Mouse (Mus musculus): ENCODE results near the gene Gpatch2. TPM values are rescaled to one million over a fixed set of nuclear protein-coding genes. Genes with fewer than 3 reads are reported as not detected.

Gpatch2 gene
- polyA plus RNA-seq, 1 experiment from 2014 or later = 30.8 TPM

- Histone ChIP-seq H3K4me3 (ENCODE audit: low read depth, low read length) (no peak overlapping the region), H3K36me3 (ENCODE audit: control insufficient read depth, insufficient read depth, low read length) (no peaks in the 10 kb centered on the region), H3K4me1 (replicated peaks; ENCODE audit: control insufficient read depth, insufficient read depth, low read length) (no peaks in the 10 kb centered on the region), H3K27me3 (ENCODE audit: control insufficient read depth, insufficient read depth, low read length) (no peaks in the 10 kb centered on the region), H3K9ac (ENCODE audit: low read length) (no peak overlapping the region), H3K9me3 (ENCODE audit: control insufficient read depth, low read length) (no peaks in the 10 kb centered on the region), H3K4me2 (ENCODE audit: low read depth, low read length, severe bottlenecking) (no peak overlapping the region), H3K27ac (ENCODE audit: low read depth, low read length) (no peak overlapping the region)
- 94% methylated on average over 3 of the region's 3 CpGs for WGBS
- ATAC-seq (replicated peaks; ENCODE audit: low FRiP score) (no peak), DNase-seq (ENCODE audit: low spot score) (no peak)
These were observed 106.5 kb downstream of the Gpatch2 start for GRCm38 (mm10) chr1:187321814-187322213.

GRCm38 (mm10) chr1:187322505-187323208 lies 107.3 kb downstream of the Gpatch2 start:
- WGBS = 81% methylated on average over 8 of the region's 8 CpGs
- no peaks in the 10 kb centered on the region for H3K4me1 ChIP-seq (replicated peaks; ENCODE audit: control insufficient read depth, insufficient read depth, low read length)
- no peaks in the 10 kb centered on the region for H3K27me3 ChIP-seq (ENCODE audit: control insufficient read depth, insufficient read depth, low read length)
- no peak for ATAC-seq (replicated peaks; ENCODE audit: low FRiP score)
- DNase-seq (ENCODE audit: low spot score) = no peak
- no peaks in the 10 kb centered on the region for H3K9me3 ChIP-seq (ENCODE audit: control insufficient read depth, low read length)
- no peak overlapping the region for H3K27ac ChIP-seq (ENCODE audit: low read depth, low read length)
- H3K9ac ChIP-seq (ENCODE audit: low read length) = no peak overlapping the region
- H3K36me3 ChIP-seq (ENCODE audit: control insufficient read depth, insufficient read depth, low read length) = no peaks in the 10 kb centered on the region
- H3K4me2 ChIP-seq (ENCODE audit: low read depth, low read length, severe bottlenecking) = no peak overlapping the region
- no peak overlapping the region for H3K4me3 ChIP-seq (ENCODE audit: low read depth, low read length)

- Histone ChIP-seq H3K4me1 (replicated peaks; ENCODE audit: control insufficient read depth, insufficient read depth, low read length) (no peaks in the 10 kb centered on the region), H3K27me3 (ENCODE audit: control insufficient read depth, insufficient read depth, low read length) (no peaks in the 10 kb centered on the region), H3K9me3 (ENCODE audit: control insufficient read depth, low read length) (no peaks in the 10 kb centered on the region), H3K9ac (ENCODE audit: low read length) (no peak overlapping the region), H3K27ac (ENCODE audit: low read depth, low read length) (no peak overlapping the region), H3K4me2 (ENCODE audit: low read depth, low read length, severe bottlenecking) (no peak overlapping the region), H3K4me3 (ENCODE audit: low read depth, low read length) (no peak overlapping the region), H3K36me3 (ENCODE audit: control insufficient read depth, insufficient read depth, low read length) (no peaks in the 10 kb centered on the region)
- ATAC-seq (replicated peaks; ENCODE audit: low FRiP score) = no peak
- 96% methylated on average over 1 of the region's 1 CpGs for WGBS
- DNase-seq (ENCODE audit: low spot score) = no peak
These were observed 107.9 kb downstream of the Gpatch2 start for GRCm38 (mm10) chr1:187323209-187323589.

- Histone ChIP-seq H3K9ac (ENCODE audit: low read length) (no peak overlapping the region), H3K36me3 (ENCODE audit: control insufficient read depth, insufficient read depth, low read length) (no peaks in the 10 kb centered on the region), H3K4me2 (ENCODE audit: low read depth, low read length, severe bottlenecking) (no peak overlapping the region), H3K27ac (ENCODE audit: low read depth, low read length) (no peak overlapping the region), H3K9me3 (ENCODE audit: control insufficient read depth, low read length) (no peaks in the 10 kb centered on the region), H3K27me3 (ENCODE audit: control insufficient read depth, insufficient read depth, low read length) (no peaks in the 10 kb centered on the region), H3K4me1 (replicated peaks; ENCODE audit: control insufficient read depth, insufficient read depth, low read length) (no peaks in the 10 kb centered on the region), H3K4me3 (ENCODE audit: low read depth, low read length) (no peak overlapping the region)
- WGBS = 61% methylated on average over 2 of the region's 2 CpGs
- ATAC-seq (replicated peaks; ENCODE audit: low FRiP score) (no peak), DNase-seq (ENCODE audit: low spot score) (no peak)
These were observed 127.2 kb downstream of the Gpatch2 start for GRCm38 (mm10) chr1:187342551-187342950.

- no peak for ATAC-seq (replicated peaks; ENCODE audit: low FRiP score)
- Histone ChIP-seq H3K27me3 (ENCODE audit: control insufficient read depth, insufficient read depth, low read length) (no peaks in the 10 kb centered on the region), H3K27ac (ENCODE audit: low read depth, low read length) (no peak overlapping the region), H3K4me2 (ENCODE audit: low read depth, low read length, severe bottlenecking) (no peak overlapping the region), H3K4me1 (replicated peaks; ENCODE audit: control insufficient read depth, insufficient read depth, low read length) (no peaks in the 10 kb centered on the region), H3K9me3 (ENCODE audit: control insufficient read depth, low read length) (no peaks in the 10 kb centered on the region), H3K9ac (ENCODE audit: low read length) (no peak overlapping the region), H3K4me3 (ENCODE audit: low read depth, low read length) (no peak overlapping the region), H3K36me3 (ENCODE audit: control insufficient read depth, insufficient read depth, low read length) (no peaks in the 10 kb centered on the region; the same call in 1 of the 2 replicates)
- no peak for DNase-seq (ENCODE audit: low spot score)
- WGBS = 58% methylated on average over 5 of the region's 5 CpGs
These were observed 129.8 kb downstream of the Gpatch2 start for GRCm38 (mm10) chr1:187345156-187345555.

GRCm38 (mm10) chr1:187346923-187347322 lies 131.6 kb downstream of the Gpatch2 start:
- Histone ChIP-seq H3K4me1 (replicated peaks; ENCODE audit: control insufficient read depth, insufficient read depth, low read length) (no peaks in the 10 kb centered on the region), H3K27ac (ENCODE audit: low read depth, low read length) (no peak overlapping the region), H3K9ac (ENCODE audit: low read length) (no peak overlapping the region), H3K4me2 (ENCODE audit: low read depth, low read length, severe bottlenecking) (no peak overlapping the region), H3K9me3 (ENCODE audit: control insufficient read depth, low read length) (no peaks in the 10 kb centered on the region), H3K36me3 (ENCODE audit: control insufficient read depth, insufficient read depth, low read length) (no peaks in the 10 kb centered on the region; the same call in 1 of the 2 replicates), H3K27me3 (ENCODE audit: control insufficient read depth, insufficient read depth, low read length) (no peaks in the 10 kb centered on the region), H3K4me3 (ENCODE audit: low read depth, low read length) (no peak overlapping the region)
- 85% methylated on average over 11 of the region's 11 CpGs for WGBS
- DNase-seq (ENCODE audit: low spot score) (no peak), ATAC-seq (replicated peaks; ENCODE audit: low FRiP score) (no peak)

GRCm38 (mm10) chr1:187347606-187348005 lies 132.3 kb downstream of the Gpatch2 start:
- H3K27ac ChIP-seq (ENCODE audit: low read depth, low read length) = no peak overlapping the region
- no peaks in the 10 kb centered on the region for H3K27me3 ChIP-seq (ENCODE audit: control insufficient read depth, insufficient read depth, low read length)
- no peak for DNase-seq (ENCODE audit: low spot score)
- no peaks in the 10 kb centered on the region; the same call in 1 of the 2 replicates for H3K36me3 ChIP-seq (ENCODE audit: control insufficient read depth, insufficient read depth, low read length)
- H3K4me3 ChIP-seq (ENCODE audit: low read depth, low read length) = no peak overlapping the region
- WGBS = 93% methylated on average over 6 of the region's 6 CpGs
- H3K9me3 ChIP-seq (ENCODE audit: control insufficient read depth, low read length) = no peaks in the 10 kb centered on the region
- H3K4me1 ChIP-seq (replicated peaks; ENCODE audit: control insufficient read depth, insufficient read depth, low read length) = no peaks in the 10 kb centered on the region
- ATAC-seq (replicated peaks; ENCODE audit: low FRiP score) = no peak
- no peak overlapping the region for H3K9ac ChIP-seq (ENCODE audit: low read length)
- no peak overlapping the region for H3K4me2 ChIP-seq (ENCODE audit: low read depth, low read length, severe bottlenecking)

GRCm38 (mm10) chr1:187348053-187348820 lies 132.9 kb downstream of the Gpatch2 start:
- H3K4me3 ChIP-seq (ENCODE audit: low read depth, low read length) = no peak overlapping the region
- no peaks in the 10 kb centered on the region for H3K27me3 ChIP-seq (ENCODE audit: control insufficient read depth, insufficient read depth, low read length)
- H3K9ac ChIP-seq (ENCODE audit: low read length) = no peak overlapping the region
- H3K9me3 ChIP-seq (ENCODE audit: control insufficient read depth, low read length) = no peaks in the 10 kb centered on the region
- no peak overlapping the region for H3K4me2 ChIP-seq (ENCODE audit: low read depth, low read length, severe bottlenecking)
- no peaks in the 10 kb centered on the region for H3K4me1 ChIP-seq (replicated peaks; ENCODE audit: control insufficient read depth, insufficient read depth, low read length)
- WGBS = 95% methylated on average over 26 of the region's 26 CpGs
- no peak overlapping the region for H3K27ac ChIP-seq (ENCODE audit: low read depth, low read length)
- no peak for DNase-seq (ENCODE audit: low spot score)
- H3K36me3 ChIP-seq (ENCODE audit: control insufficient read depth, insufficient read depth, low read length) = no peaks in the 10 kb centered on the region; the same call in 1 of the 2 replicates
- ATAC-seq (replicated peaks; ENCODE audit: low FRiP score) = no peak

All from forebrain, embryonic 11.5 days (tissue).